Comparison of ENCODE assay signal across 9 mouse cellular contexts in genomic region chr17:57118524-57119349, GRCm38 (mm10). TPM values are rescaled to one million over a fixed set of nuclear protein-coding genes. Genes with fewer than 3 reads are reported as not detected.
A peak's percentile ranks its signal among the peaks of the same experiment; 100 is the strongest.
DNase-seq lines count a peak whose midpoint lies in the region; ATAC-seq and TF ChIP-seq lines count a peak whose summit lies in the region.
"Had no signal": no experiment of that assay in that cellular context is flagged by ENCODE, and none has a peak within 500 bp of the region (broad histone marks: within the 10 kb centered on the region; RNA-seq: fewer than 3 reads in every experiment).

No protein-coding gene starts in this region.

- no peak for TF ChIP-seq CTCF in forebrain, postnatal 0 days (IDR thresholded peaks at IDR 0.05; ENCODE audit: low read depth)

- no peak overlapping the region for H3K4me3 ChIP-seq in forebrain, postnatal 0 days (ENCODE audit: low read depth, low read length)
- no peak overlapping the region for H3K4me3 ChIP-seq in myocyte

- peak; percentile 34; the same call in 1 of the 2 replicates for ATAC-seq in forebrain, postnatal 0 days

- no peak overlapping the region for H3K27ac ChIP-seq in forebrain, postnatal 0 days (ENCODE audit: low read depth, low read length)

- DNase-seq in heart, adult 18-20 months: peak; percentile 46 to 49
- DNase-seq in heart, adult 9 months (ENCODE audit: low spot score in 2 of 2): no peak
- DNase-seq in R1 (ENCODE audit: low read depth, low spot score): peak; percentile 94
- no peak for DNase-seq in forebrain, postnatal 0 days
- peak; percentile 6 to 31 for DNase-seq in kidney, postnatal 36 days
- DNase-seq in left cerebral cortex, postnatal 36 days (ENCODE audit: low spot score in 2 of 2): no peak
- DNase-seq in right cerebral cortex, postnatal 4 days: no peak

- no peak overlapping the region for H3K9ac ChIP-seq in forebrain, postnatal 0 days

- no peaks in the 10 kb centered on the region for H3K27me3 ChIP-seq in forebrain, postnatal 0 days (ENCODE audit: insufficient read depth, low read length)
- no peaks in the 10 kb centered on the region for H3K27me3 ChIP-seq in myocyte (ENCODE audit: control insufficient read depth, insufficient read depth, insufficient read length)

- TF ChIP-seq POLR2A in myocyte (IDR thresholded peaks at IDR 0.05; ENCODE audit: insufficient read length, low read depth): no peak

- no peaks in the 10 kb centered on the region for H3K36me3 ChIP-seq in forebrain, postnatal 0 days (ENCODE audit: insufficient read depth)
- no peaks in the 10 kb centered on the region for H3K36me3 ChIP-seq in myocyte (ENCODE audit: control insufficient read depth, insufficient read depth)

- H3ac ChIP-seq in myocyte (ENCODE audit: control insufficient read depth, insufficient read length): no peak overlapping the region

- WGBS in forebrain, postnatal 0 days: 2% methylated on average over 11 of the region's 11 CpGs

- no peaks in the 10 kb centered on the region for H3K4me1 ChIP-seq in forebrain, postnatal 0 days (ENCODE audit: insufficient read depth)

- no peaks in the 10 kb centered on the region for H3K79me2 ChIP-seq in myocyte (ENCODE audit: control insufficient read depth, insufficient read depth)

- intact Hi-C loops in left cerebral cortex, postnatal 36 days (cut with DNase I): no loop called here

- no peaks in the 10 kb centered on the region for H3K9me3 ChIP-seq in forebrain, postnatal 0 days (ENCODE audit: low read length)

- no peak overlapping the region for H3K4me2 ChIP-seq in forebrain, postnatal 0 days (ENCODE audit: low read depth)
- H3K4me2 ChIP-seq in myocyte (ENCODE audit: low read depth): peak overlapping the region; percentile 57

TF ChIP-seq in myocyte, 11 proteins besides CTCF, POLR2A, EP300 and RAD21:
- TF ChIP-seq E2F4 (IDR thresholded peaks at IDR 0.05; ENCODE audit: insufficient read depth) (no peak), POLR2AphosphoS2 (IDR thresholded peaks at IDR 0.05; ENCODE audit: insufficient read length, low read depth) (no peak), TCF3 (IDR thresholded peaks at IDR 0.05; ENCODE audit: insufficient read length, low read depth) (no peak), REST (IDR thresholded peaks at IDR 0.05; ENCODE audit: insufficient read depth, insufficient read length) (no peak), USF1 (IDR thresholded peaks at IDR 0.05; ENCODE audit: low read depth) (no peak), MAX (IDR thresholded peaks at IDR 0.05; ENCODE audit: low read depth) (no peak), SRF (IDR thresholded peaks at IDR 0.05; ENCODE audit: control insufficient read depth, insufficient read length, low read depth) (no peak), MYOD1 (IDR thresholded peaks at IDR 0.05; ENCODE audit: control insufficient read depth in 1 of 3, insufficient read length in 2 of 3, low read depth in 2 of 3) (no peak), TCF12 (IDR thresholded peaks at IDR 0.05; ENCODE audit: insufficient read depth, poor library complexity, severe bottlenecking) (no peak), CEBPB (IDR thresholded peaks at IDR 0.05; ENCODE audit: insufficient read depth, poor library complexity, severe bottlenecking) (no peak), MYOG (IDR thresholded peaks at IDR 0.05; ENCODE audit: control insufficient read depth in 1 of 3, insufficient read depth in 1 of 3, insufficient read length in 2 of 3, low read depth in 2 of 3) (no peak)

RNA-seq across cellular contexts. Expression of gene Tnfsf9, which starts 13.6 kb away (rescaled TPM):
- total RNA-seq in heart, adult 18-20 months (2021): under 1 TPM in 1 of 2 experiments, not detected in 1; 0.51 TPM
- total RNA-seq in forebrain, postnatal 0 days (2014; rRNA removed): 2.1 and 3.5 TPM in 2 replicates
- polyA plus RNA-seq in forebrain, postnatal 0 days (2015; fragmentation: Nextera tagmentation; extraction: Ambion mirVana): 3.4 and 4.1 TPM in 2 replicates
- 7.0 TPM for polyA plus RNA-seq in myocyte (2012; fragmentation: generic; extraction: Trizol)
- under 1 TPM; 0.25 to 0.41 TPM for total RNA-seq in left cerebral cortex, postnatal 36 days (2021)

RNA-seq across cellular contexts. Expression of gene Cd70, which starts 30.8 kb away (rescaled TPM):
- not detected for total RNA-seq in heart, adult 18-20 months (2021)
- 1.3 TPM in 1 of 2 replicates, not detected in the other for total RNA-seq in forebrain, postnatal 0 days (2014; rRNA removed)
- 0.47 and 0.69 TPM in 2 replicates for polyA plus RNA-seq in forebrain, postnatal 0 days (2015; fragmentation: Nextera tagmentation; extraction: Ambion mirVana)
- not detected for polyA plus RNA-seq in myocyte (2012; fragmentation: generic; extraction: Trizol)
- under 1 TPM in 1 of 2 experiments, not detected in 1; 0.52 TPM for total RNA-seq in left cerebral cortex, postnatal 36 days (2021)
- polyA plus RNA-seq: gonadal fat pad, adult 2 months had no signal

RNA-seq across cellular contexts. Expression of gene Tubb4a, which starts 31.2 kb away (rescaled TPM):
- total RNA-seq in heart, adult 18-20 months (2021): 1 to 10 TPM; 1.2 to 1.6 TPM
- 131 and 157 TPM in 2 replicates for total RNA-seq in forebrain, postnatal 0 days (2014; rRNA removed)
- 453 and 500 TPM in 2 replicates for polyA plus RNA-seq in forebrain, postnatal 0 days (2015; fragmentation: Nextera tagmentation; extraction: Ambion mirVana)
- 0.14 TPM for polyA plus RNA-seq in myocyte (2012; fragmentation: generic; extraction: Trizol)
- total RNA-seq in left cerebral cortex, postnatal 36 days (2021): 100 to 1,000 TPM; 620 to 748 TPM

RNA-seq across cellular contexts. Expression of gene Dennd1c, which starts 40.4 kb away (rescaled TPM):
- total RNA-seq in heart, adult 18-20 months (2021): 1 to 10 TPM in 1 of 2 experiments, under 1 TPM in 1; 0.60 to 3.0 TPM
- 0.92 and 1.00 TPM in 2 replicates for total RNA-seq in forebrain, postnatal 0 days (2014; rRNA removed)
- 1.4 and 1.9 TPM in 2 replicates for polyA plus RNA-seq in forebrain, postnatal 0 days (2015; fragmentation: Nextera tagmentation; extraction: Ambion mirVana)
- 0.04 TPM for polyA plus RNA-seq in myocyte (2012; fragmentation: generic; extraction: Trizol)
- total RNA-seq in left cerebral cortex, postnatal 36 days (2021): 1 to 10 TPM; 1.7 to 2.5 TPM

RNA-seq across cellular contexts. Expression of gene Slc25a23, which starts 59.1 kb away (rescaled TPM):
- 10 to 100 TPM; 58.9 to 62.5 TPM for total RNA-seq in heart, adult 18-20 months (2021)
- total RNA-seq in forebrain, postnatal 0 days (2014; rRNA removed): 75.7 and 101 TPM in 2 replicates
- 38.8 and 43.2 TPM in 2 replicates for polyA plus RNA-seq in forebrain, postnatal 0 days (2015; fragmentation: Nextera tagmentation; extraction: Ambion mirVana)
- polyA plus RNA-seq in myocyte (2012; fragmentation: generic; extraction: Trizol): 2.2 TPM
- 100 to 1,000 TPM; 347 to 354 TPM for total RNA-seq in left cerebral cortex, postnatal 36 days (2021)

Comparison
In these comparisons a context has a peak if more than half of its experiments do, and no peak if none do; other contexts are left out.
1. DNase-seq: peak in heart, adult 18-20 months (2 of 2), R1 (single experiment) and kidney, postnatal 36 days (2 of 2); none in heart, adult 9 months (0 of 2), forebrain, postnatal 0 days (single experiment), left cerebral cortex, postnatal 36 days (0 of 2) and right cerebral cortex, postnatal 4 days (single experiment).
2. RNA of gene Tubb4a, which starts 31.2 kb away (total RNA-seq): 620 to 748 TPM in left cerebral cortex, postnatal 36 days and 131 to 157 TPM in forebrain, postnatal 0 days; 1.2 to 1.6 TPM in heart, adult 18-20 months; every median in the first group is over 10 times any median in the second.